Mouse (Mus musculus): Measurements from ENCODE around the gene Kdm2b.

Gene Kdm2b

GRCm38 (mm10) chr5:123011705-123012104 is 22.1 kb upstream of the Kdm2b start:
- no peak for DNase-seq (ENCODE audit: low spot score)

GRCm38 (mm10) chr5:123010806-123011205 is 21.2 kb upstream of the Kdm2b start:
- DNase-seq (ENCODE audit: low spot score) = no peak

GRCm38 (mm10) chr5:123009873-123010272 is 20.2 kb upstream of the Kdm2b start:
- no peak for DNase-seq (ENCODE audit: low spot score)

- DNase-seq (ENCODE audit: low spot score) = no peak
Measured at GRCm38 (mm10) chr5:123008877-123009493, 19.4 kb upstream of the Kdm2b start.

- DNase-seq (ENCODE audit: low spot score) = no peak
Measured at GRCm38 (mm10) chr5:123005716-123006592, 16.3 kb upstream of the Kdm2b start.

- no peak for DNase-seq (ENCODE audit: low spot score)
Measured at GRCm38 (mm10) chr5:123000901-123001300, 11.3 kb upstream of the Kdm2b start.

- no peak for DNase-seq (ENCODE audit: low spot score)
Measured at GRCm38 (mm10) chr5:122997205-122998204, 7.9 kb upstream of the Kdm2b start.

GRCm38 (mm10) chr5:122994910-122995309 is 5.3 kb upstream of the Kdm2b start:
- no peak for DNase-seq (ENCODE audit: low spot score)

- peak; percentile 50 for DNase-seq (ENCODE audit: low spot score)
Measured at GRCm38 (mm10) chr5:122994303-122994846, 4.8 kb upstream of the Kdm2b start.

- DNase-seq (ENCODE audit: low spot score) = no peak
Measured at GRCm38 (mm10) chr5:122993811-122994210, 4.2 kb upstream of the Kdm2b start.

- DNase-seq (ENCODE audit: low spot score) = no peak
Measured at GRCm38 (mm10) chr5:122991350-122992004, 1.9 kb upstream of the Kdm2b start.

GRCm38 (mm10) chr5:122990411-122991160 is 963 bp upstream of the Kdm2b start:
- peak; percentile 53 for DNase-seq (ENCODE audit: low spot score)

- DNase-seq (ENCODE audit: low spot score) = peak; percentile 32
Measured at GRCm38 (mm10) chr5:122989001-122989525, 560 bp downstream of the Kdm2b start.

- DNase-seq (ENCODE audit: low spot score) = no peak
Measured at GRCm38 (mm10) chr5:122988021-122988751, 1.4 kb downstream of the Kdm2b start.

- no peak for DNase-seq (ENCODE audit: low spot score)
Measured at GRCm38 (mm10) chr5:122987211-122988020, 2.2 kb downstream of the Kdm2b start.

GRCm38 (mm10) chr5:122986091-122986493 is 3.5 kb downstream of the Kdm2b start:
- no peak for DNase-seq (ENCODE audit: low spot score)

- DNase-seq (ENCODE audit: low spot score) = no peak
Measured at GRCm38 (mm10) chr5:122985276-122985675, 4.3 kb downstream of the Kdm2b start.

- no peak for DNase-seq (ENCODE audit: low spot score)
Measured at GRCm38 (mm10) chr5:122984483-122984882, 5.1 kb downstream of the Kdm2b start.

- no peak for DNase-seq (ENCODE audit: low spot score)
Measured at GRCm38 (mm10) chr5:122978970-122979369, 10.7 kb downstream of the Kdm2b start.
